Mouse (Mus musculus) liver, embryonic 15.5 days (tissue): ENCODE measurements around the gene Phxr2. TPM values are rescaled to one million over a fixed set of nuclear protein-coding genes. Genes with fewer than 3 reads are reported as not detected.
"Not testable (repeated sequence)": the region's sequence is repeated elsewhere in the genome, so short reads cannot be mapped to it uniquely, and the experiment has no call there.

Source experiments
- ATAC-seq: fragments of 200-750 bp; cut with Nextera tagmentation; 2 replicates; pipeline ENCODE4 v1.8.0; 2017; ENCODE audit warnings: moderate number of reproducible peaks, mild to moderate bottlenecking, moderate library complexity; ENCODE audit not compliant: insufficient read depth
- H3K27ac ChIP-seq: fragments of 300-500 bp; sonication (generic); replicated peaks from 2 replicates; pipeline ENCODE4 v1.5.1; 2015; ENCODE audit warnings: mild to moderate bottlenecking, inconsistent platforms
- H3K27me3 ChIP-seq: fragments of 300-500 bp; sonication (generic); 2 replicates; pipeline ENCODE4 v1.6.1; 2015; ENCODE audit warnings: mild to moderate bottlenecking, inconsistent platforms
- H3K36me3 ChIP-seq: fragments of 300-500 bp; sonication (generic); replicated peaks from 2 replicates; pipeline ENCODE4 v1.6.1; 2015; ENCODE audit warnings: moderate library complexity, mild to moderate bottlenecking, inconsistent platforms
- H3K4me1 ChIP-seq: fragments of 300-500 bp; sonication (generic); replicated peaks from 2 replicates; pipeline ENCODE4 v1.6.1; 2015; ENCODE audit warnings: inconsistent platforms
- H3K4me2 ChIP-seq: fragments of 300-500 bp; sonication (generic); 2 replicates; pipeline ENCODE4 v1.6.1; 2015; ENCODE audit warnings: moderate library complexity, mild to moderate bottlenecking, inconsistent platforms
- H3K4me3 ChIP-seq: fragments of 300-500 bp; sonication (generic); replicated peaks from 2 replicates; pipeline ENCODE4 v1.5.1; 2015; ENCODE audit warnings: mild to moderate bottlenecking, inconsistent platforms
- H3K9ac ChIP-seq: fragments of 300-500 bp; sonication (generic); 2 replicates; pipeline ENCODE4 v1.6.1; 2015; ENCODE audit warnings: moderate library complexity, mild to moderate bottlenecking, inconsistent platforms
- H3K9me3 ChIP-seq: fragments of 300-500 bp; sonication (generic); replicated peaks from 2 replicates; pipeline ENCODE4 v1.6.1; 2016; ENCODE audit warnings: inconsistent platforms
- WGBS: fragments of 180-500 bp; shearing (Covaris S2); methylation state at CpG from one replicate; pipeline ENCODE4 v1.1.7; 2015; ENCODE audit warnings: mixed read lengths; ENCODE audit not compliant: insufficient replicate concordance; 5-methylcytosine and 5-hydroxymethylcytosine counted together
- polyA plus RNA-seq: library from polyadenylated mRNA; unstranded; fragments of >200 nt; fragmentation: Nextera tagmentation; extraction: Ambion mirVana; gene quantifications from 2 replicates; pipeline ENCODE4 v1.2.1, GENCODE M21; 2015

The Phxr2 gene
- polyA plus RNA-seq, 1 experiment from 2014 or later = not detected

DNA sequence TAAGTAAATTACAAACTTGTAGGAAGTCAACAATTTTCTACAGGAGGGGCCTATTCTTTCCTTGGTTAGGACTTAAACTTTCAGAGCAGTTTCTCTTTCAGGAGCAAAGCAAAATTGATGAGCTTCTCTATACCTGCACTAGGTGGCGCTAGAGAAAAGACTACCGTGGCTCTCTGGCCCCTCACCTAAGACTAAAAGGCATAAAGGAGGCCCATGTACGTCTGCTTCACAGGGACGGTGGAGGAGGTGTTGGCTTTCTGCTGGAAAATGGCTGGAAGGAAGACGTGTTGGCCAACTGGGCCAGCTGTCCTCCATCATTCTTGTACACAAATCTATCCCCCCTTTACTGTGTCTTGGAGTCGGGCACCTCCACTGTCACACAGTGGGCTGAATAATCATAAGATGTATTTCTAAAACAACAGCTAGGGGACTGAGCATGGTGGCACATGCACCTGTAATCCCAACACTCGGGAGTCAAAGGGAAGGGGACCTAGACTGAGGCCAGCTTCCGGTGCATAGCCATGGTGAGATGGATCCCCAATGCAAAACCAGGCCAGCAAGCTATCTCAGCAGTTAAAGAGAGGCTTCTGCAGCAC, 36.0 kb upstream of the Phxr2 start:
- H3K27me3 ChIP-seq = no peaks in the 10 kb centered on the region
- H3K27ac ChIP-seq = no peak overlapping the region
- H3K9ac ChIP-seq = no peak overlapping the region
- 38% methylated on average over 8 of the region's 8 CpGs for WGBS
- H3K9me3 ChIP-seq = no peaks in the 10 kb centered on the region
- no peaks in the 10 kb centered on the region for H3K36me3 ChIP-seq
- no peak for ATAC-seq
- no peak overlapping the region for H3K4me3 ChIP-seq
- H3K4me2 ChIP-seq = no peak overlapping the region
- no peaks in the 10 kb centered on the region for H3K4me1 ChIP-seq

DNA sequence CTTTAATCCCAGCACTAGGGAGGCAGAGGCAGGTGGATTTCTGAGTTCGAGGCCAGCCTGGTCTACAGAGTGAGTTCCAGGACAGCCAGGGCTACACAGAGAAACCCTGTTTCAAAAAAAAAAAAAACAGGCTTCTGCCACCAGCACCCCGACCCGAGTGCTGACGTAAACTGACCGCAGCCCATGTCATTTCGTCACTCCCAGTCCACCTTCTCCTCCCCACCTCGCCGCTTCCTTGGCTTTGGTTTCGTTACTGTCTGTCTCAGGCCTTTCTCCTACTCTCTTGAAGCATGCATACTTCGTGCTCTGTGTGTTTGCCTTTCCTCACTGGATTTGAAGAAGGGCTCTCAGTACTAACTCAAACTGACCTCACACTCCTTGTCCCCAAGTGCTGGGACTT, 31.6 kb upstream of the Phxr2 start:
- H3K36me3 ChIP-seq, H3K9ac ChIP-seq, H3K27ac ChIP-seq, H3K4me3 ChIP-seq, H3K27me3 ChIP-seq, H3K4me2 ChIP-seq, ATAC-seq, H3K9me3 ChIP-seq, H3K4me1 ChIP-seq: not testable (repeated sequence)
- 79% methylated on average over 10 of the region's 10 CpGs for WGBS

DNA sequence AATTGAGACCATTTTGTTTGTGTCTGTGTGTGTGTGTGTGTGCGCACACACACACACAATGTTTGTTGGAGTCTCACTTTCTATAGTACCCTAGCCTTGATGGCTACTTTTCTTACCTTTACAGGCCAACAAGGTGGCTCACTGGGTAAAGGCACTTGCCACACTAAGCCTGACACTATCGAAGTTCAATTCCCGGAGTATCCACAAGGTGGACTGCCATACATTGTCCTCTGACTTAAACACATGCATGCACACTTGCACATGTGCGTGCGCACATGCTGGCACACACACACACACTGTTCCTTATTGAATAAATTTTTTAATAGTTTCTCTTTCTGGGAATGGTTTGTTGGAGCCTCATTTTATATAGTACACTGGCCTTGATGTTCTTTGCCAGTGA, 30.7 kb upstream of the Phxr2 start:
- no peak for ATAC-seq
- Histone ChIP-seq H3K9ac (no peak overlapping the region), H3K4me2 (no peak overlapping the region), H3K27ac (no peak overlapping the region), H3K36me3 (no peaks in the 10 kb centered on the region), H3K27me3 (no peaks in the 10 kb centered on the region), H3K9me3 (no peaks in the 10 kb centered on the region), H3K4me1 (peaks cover under 1% of the 10 kb centered on the region), H3K4me3 (no peak overlapping the region)
- 88% methylated on average over 5 of the region's 5 CpGs for WGBS

- no peak overlapping the region for H3K4me3 ChIP-seq
- 69% methylated on average over 8 of the region's 8 CpGs for WGBS
- peaks cover 9% of the 10 kb centered on the region for H3K4me1 ChIP-seq
- no peak overlapping the region; the same call in 1 of the 2 replicates for H3K27ac ChIP-seq
- H3K9me3 ChIP-seq = no peaks in the 10 kb centered on the region
- H3K36me3 ChIP-seq = no peaks in the 10 kb centered on the region
- no peak; the same call in 1 of the 2 replicates for ATAC-seq
- no peak overlapping the region for H3K4me2 ChIP-seq
- no peak overlapping the region for H3K9ac ChIP-seq
- no peaks in the 10 kb centered on the region for H3K27me3 ChIP-seq
These were observed 28.5 kb upstream of the Phxr2 start for GRCm38 (mm10) chr10:99154635-99155034.

DNA sequence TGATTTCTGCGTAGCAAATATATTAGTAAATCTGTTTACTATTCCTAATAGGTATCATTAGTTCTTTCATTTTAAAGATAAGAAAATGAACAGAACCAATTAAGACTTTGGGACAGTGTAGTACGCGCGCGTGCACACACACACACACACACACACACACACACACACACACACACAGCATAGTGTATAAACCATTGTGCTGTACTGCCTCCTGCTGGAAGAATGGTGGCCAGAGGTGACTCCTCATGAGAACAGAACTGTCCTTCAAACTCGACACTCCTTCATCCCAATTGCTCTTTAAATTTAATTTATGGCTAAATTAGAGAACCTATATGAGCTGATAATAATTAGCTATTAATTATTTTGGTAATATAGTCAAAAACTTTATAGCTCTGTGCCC, 25.9 kb upstream of the Phxr2 start:
- 76% methylated on average over 6 of the region's 6 CpGs for WGBS
- no peaks in the 10 kb centered on the region for H3K36me3 ChIP-seq
- H3K9ac ChIP-seq = no peak overlapping the region

DNA sequence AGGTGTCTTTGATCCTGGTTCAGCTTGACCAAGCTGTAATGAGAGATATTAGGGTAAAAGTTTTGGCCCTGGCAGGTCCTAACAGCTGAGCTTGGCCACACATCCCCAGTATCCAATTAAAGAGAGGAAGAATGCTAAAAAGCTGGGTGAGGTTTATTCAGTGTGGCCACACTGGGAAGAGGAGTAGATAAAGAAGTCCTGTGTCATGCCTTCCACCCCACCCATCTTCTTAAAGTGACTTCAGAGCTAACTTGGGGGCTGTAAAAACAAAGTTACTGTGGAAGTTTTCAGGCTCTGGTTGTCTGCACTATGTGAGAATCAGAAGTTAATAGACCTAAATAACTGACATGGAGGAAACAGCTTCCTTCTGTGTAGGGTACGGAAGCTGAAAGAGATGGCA, 25.5 kb upstream of the Phxr2 start:
- Histone ChIP-seq H3K27ac (no peak overlapping the region), H3K27me3 (no peaks in the 10 kb centered on the region), H3K9ac (no peak overlapping the region), H3K4me1 (peaks cover 9% of the 10 kb centered on the region), H3K4me2 (peak overlapping the region; percentile 21; the same call in 1 of the 2 replicates), H3K4me3 (no peak overlapping the region), H3K36me3 (no peaks in the 10 kb centered on the region), H3K9me3 (no peaks in the 10 kb centered on the region)
- 78% methylated on average over 1 of the region's 1 CpGs for WGBS
- peak; percentile 70 for ATAC-seq

More for the DNA sequence above, 25.9 kb upstream of the Phxr2 start:
- Histone ChIP-seq H3K4me2 (no peak overlapping the region), H3K4me3 (no peak overlapping the region), H3K4me1 (peaks cover 9% of the 10 kb centered on the region), H3K27me3 (no peaks in the 10 kb centered on the region), H3K27ac (no peak overlapping the region), H3K9me3 (no peaks in the 10 kb centered on the region)
- ATAC-seq = peak; percentile 26; the same call in 1 of the 2 replicates

DNA sequence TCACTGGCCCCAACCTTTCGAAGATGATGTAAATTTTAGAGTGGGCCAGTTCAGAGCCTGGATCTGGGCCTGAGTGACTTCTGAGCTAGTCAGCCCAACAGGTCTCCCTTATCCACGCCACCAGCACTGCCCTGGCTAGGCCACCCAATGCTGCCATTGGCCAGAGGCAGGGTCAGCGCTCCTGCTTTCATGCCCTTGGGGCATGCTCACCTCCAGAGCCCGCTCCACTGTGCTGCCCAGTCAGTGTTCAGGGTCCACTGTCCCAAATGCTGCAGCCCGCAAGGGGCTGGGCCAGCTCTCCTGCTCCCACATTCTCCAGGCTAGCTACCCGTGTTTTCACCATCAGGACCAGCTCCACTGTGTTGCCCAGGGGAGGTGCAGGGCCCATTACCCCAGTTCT, 23.9 kb upstream of the Phxr2 start:
- H3K4me3 ChIP-seq = no peak overlapping the region
- ATAC-seq = no peak
- peaks cover 9% of the 10 kb centered on the region for H3K4me1 ChIP-seq
- no peak overlapping the region for H3K4me2 ChIP-seq
- no peak overlapping the region for H3K27ac ChIP-seq
- H3K9ac ChIP-seq = no peak overlapping the region
- WGBS = 80% methylated on average over 6 of the region's 6 CpGs
- H3K9me3 ChIP-seq = no peaks in the 10 kb centered on the region
- H3K36me3 ChIP-seq = no peaks in the 10 kb centered on the region
- no peaks in the 10 kb centered on the region for H3K27me3 ChIP-seq

- Histone ChIP-seq H3K4me3 (no peak overlapping the region), H3K36me3 (no peaks in the 10 kb centered on the region), H3K9ac (no peak overlapping the region), H3K27me3 (no peaks in the 10 kb centered on the region), H3K27ac (no peak overlapping the region), H3K9me3 (no peaks in the 10 kb centered on the region), H3K4me1 (peaks cover 7% of the 10 kb centered on the region), H3K4me2 (no peak overlapping the region)
- no peak for ATAC-seq
- 74% methylated on average over 8 of the region's 8 CpGs for WGBS
These were observed 20.5 kb upstream of the Phxr2 start for GRCm38 (mm10) chr10:99146596-99146995.

GRCm38 (mm10) chr10:99145611-99146010, 19.5 kb upstream of the Phxr2 start:
- no peak overlapping the region for H3K4me3 ChIP-seq
- no peak overlapping the region for H3K9ac ChIP-seq
- H3K4me2 ChIP-seq = no peak overlapping the region
- WGBS = 73% methylated on average over 8 of the region's 8 CpGs
- no peaks in the 10 kb centered on the region for H3K27me3 ChIP-seq
- H3K9me3 ChIP-seq = no peaks in the 10 kb centered on the region
- H3K27ac ChIP-seq = no peak overlapping the region
- H3K4me1 ChIP-seq = no peaks in the 10 kb centered on the region
- no peak for ATAC-seq
- no peaks in the 10 kb centered on the region for H3K36me3 ChIP-seq

DNA sequence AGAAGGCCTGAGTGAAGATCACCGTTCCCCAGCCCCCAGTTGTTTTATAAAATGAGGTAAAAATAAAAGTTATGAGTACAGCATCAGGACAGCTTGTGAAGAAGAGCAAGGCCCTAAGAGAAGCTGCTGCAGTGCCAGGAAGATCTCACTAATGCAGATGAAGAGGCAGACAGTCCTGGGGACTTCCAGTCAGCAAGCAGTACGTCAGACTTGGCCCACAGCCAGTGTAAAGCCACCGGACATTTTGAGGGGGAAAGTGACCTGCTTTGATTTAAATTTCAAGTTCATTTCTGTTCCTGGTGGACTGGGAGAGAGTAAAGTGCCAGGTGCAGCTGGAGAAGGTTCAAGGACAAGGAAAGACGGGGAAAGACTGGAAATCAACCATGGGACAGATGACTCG, 10.2 kb upstream of the Phxr2 start:
- Histone ChIP-seq H3K27me3 (no peaks in the 10 kb centered on the region), H3K27ac (no peak overlapping the region), H3K4me1 (peaks cover 2% of the 10 kb centered on the region; the same call in 1 of the 2 replicates), H3K4me3 (no peak overlapping the region), H3K36me3 (0 out of 2 replicates have a peak, but pooled peaks cover 6% of the 10 kb centered on the region), H3K9me3 (no peaks in the 10 kb centered on the region), H3K4me2 (no peak overlapping the region), H3K9ac (no peak overlapping the region)
- ATAC-seq = no peak
- 61% methylated on average over 5 of the region's 5 CpGs for WGBS

GRCm38 (mm10) chr10:99133321-99133875, 7.3 kb upstream of the Phxr2 start:
- H3K36me3 ChIP-seq = 0 out of 2 replicates have a peak, but pooled peaks cover 2% of the 10 kb centered on the region
- no peak overlapping the region for H3K4me3 ChIP-seq
- H3K9ac ChIP-seq = no peak overlapping the region
- peaks cover 13% of the 10 kb centered on the region; the same call in 1 of the 2 replicates for H3K4me1 ChIP-seq
- no peaks in the 10 kb centered on the region for H3K9me3 ChIP-seq
- H3K4me2 ChIP-seq = no peak overlapping the region
- no peak overlapping the region for H3K27ac ChIP-seq
- ATAC-seq = no peak
- H3K27me3 ChIP-seq = no peaks in the 10 kb centered on the region
- WGBS = 85% methylated on average over 16 of the region's 16 CpGs
